Mouse (Mus musculus): ENCODE results near the gene Coro1c.

The Coro1c gene

DNA sequence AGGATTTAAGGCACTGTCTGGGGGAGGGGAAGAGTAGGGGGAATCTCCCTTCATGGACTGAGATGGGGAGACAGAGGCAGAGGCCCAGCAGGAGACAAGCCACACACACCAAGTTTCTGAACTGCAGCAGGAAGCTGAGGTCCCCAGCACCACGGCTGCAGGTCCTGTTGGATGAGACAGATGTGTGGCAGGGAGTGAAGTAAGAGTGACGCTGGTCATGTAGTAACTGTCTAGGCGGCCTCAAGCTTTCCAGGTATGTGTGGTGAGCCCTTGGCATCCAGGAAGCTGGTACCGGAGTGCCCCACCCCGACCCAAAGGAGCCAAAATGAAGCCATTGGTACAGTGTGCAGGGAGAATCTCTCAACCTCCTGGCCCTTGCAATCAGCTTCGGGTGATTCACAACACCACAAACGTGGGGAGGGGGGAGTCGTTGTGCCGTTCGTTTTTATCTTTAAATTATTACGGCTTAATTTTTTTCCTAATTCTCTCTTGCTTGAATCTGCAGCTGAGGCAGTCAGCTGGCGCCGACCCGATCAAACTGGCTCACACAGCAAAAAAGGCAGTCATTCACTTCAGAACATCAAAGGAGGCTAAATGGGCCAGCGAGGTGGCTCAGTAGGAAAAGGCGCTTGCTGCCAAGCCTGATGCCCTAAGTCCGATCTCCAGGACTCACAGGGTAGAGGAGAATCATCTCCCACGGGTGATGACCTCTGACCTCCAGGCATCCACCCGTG lies 111.2 kb downstream of the Coro1c start:
- DNase-seq (ENCODE audit: low read depth, low spot score): peak; percentile 57

GRCm38 (mm10) chr5:113796401-113797148 lies 112.0 kb downstream of the Coro1c start:
- peak; percentile 70 for DNase-seq (ENCODE audit: low read depth, low spot score)
